Mouse (Mus musculus) lung, postnatal 25 days (tissue): ENCODE measurements around the gene Cant1.
"Not testable (repeated sequence)": the region's sequence is repeated elsewhere in the genome, so short reads cannot be mapped to it uniquely, and the experiment has no call there.

Experiments
- DNase-seq: peaks from one replicate; pipeline ENCODE4 v3.0.0; 2022; ENCODE audit warnings: low spot score

The Cant1 gene

GRCm38 (mm10) chr11:118407318-118407910 is 11.5 kb downstream of the Cant1 start:
- no peak for DNase-seq

- DNase-seq: no peak
Observed at GRCm38 (mm10) chr11:118406521-118406920, 12.4 kb downstream of the Cant1 start.

DNA sequence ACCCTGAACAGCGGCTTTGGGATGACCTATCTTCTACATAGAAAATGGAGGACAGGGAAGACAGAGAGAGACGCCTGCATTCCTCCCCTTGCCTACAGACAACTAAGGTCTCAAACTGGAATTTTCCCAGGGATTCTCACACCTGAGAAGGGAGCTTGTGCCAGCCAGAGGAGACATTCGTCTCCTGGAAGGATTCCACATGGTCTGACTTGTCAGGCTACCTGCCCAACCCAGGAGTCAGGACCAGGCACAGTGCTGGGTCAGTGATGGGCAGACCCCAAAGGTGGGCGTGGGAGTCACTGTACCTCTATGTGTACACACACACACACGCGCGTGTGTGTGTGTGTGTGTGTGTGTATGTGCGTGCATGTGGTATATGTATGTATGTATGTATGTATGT is 13.6 kb downstream of the Cant1 start:
- no peak for DNase-seq

DNA sequence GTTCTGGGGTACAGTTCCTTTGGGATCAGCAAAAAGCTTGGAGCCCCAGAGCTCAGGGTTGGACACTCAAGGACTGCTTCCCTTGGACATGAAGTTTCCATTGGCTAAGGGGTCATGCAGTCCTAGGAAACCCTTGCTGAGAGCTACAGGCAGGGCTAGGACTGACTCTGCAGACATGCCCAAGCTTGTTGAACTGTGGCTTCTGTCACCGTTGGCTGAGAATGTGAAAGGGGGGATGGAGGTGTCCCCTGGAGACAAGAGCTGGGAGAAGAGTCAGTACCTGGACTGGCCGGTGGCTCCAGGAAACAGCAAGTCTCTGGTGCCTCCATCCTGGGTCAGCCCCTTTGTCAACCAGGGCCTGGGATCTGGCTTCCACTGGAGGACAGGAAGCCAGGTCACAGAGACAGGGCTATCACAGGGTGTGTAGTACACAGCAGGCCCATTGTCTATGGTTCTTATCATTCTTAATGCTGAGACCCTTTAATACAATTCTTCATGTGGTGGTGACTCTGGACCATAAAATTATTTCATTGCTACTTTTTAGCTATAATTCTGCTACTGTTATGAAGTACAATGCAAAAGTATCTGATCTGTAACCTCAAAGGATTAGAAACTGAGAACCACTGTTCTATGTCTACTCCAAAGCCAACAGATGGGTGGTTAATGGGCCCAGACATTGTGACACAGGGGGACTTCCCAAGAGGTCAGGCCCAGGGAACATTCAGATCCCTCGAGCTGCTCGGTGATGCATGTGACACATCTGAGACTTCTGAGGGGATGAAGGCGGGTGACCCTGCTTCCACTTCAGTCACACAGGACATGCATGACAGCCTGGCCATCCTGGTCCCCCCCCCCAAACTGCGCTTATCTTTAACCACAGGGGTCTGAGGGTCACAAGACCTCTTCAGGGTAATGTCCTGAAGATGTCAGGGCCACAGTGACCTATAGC is 14.7 kb downstream of the Cant1 start:
- no peak for DNase-seq

DNA sequence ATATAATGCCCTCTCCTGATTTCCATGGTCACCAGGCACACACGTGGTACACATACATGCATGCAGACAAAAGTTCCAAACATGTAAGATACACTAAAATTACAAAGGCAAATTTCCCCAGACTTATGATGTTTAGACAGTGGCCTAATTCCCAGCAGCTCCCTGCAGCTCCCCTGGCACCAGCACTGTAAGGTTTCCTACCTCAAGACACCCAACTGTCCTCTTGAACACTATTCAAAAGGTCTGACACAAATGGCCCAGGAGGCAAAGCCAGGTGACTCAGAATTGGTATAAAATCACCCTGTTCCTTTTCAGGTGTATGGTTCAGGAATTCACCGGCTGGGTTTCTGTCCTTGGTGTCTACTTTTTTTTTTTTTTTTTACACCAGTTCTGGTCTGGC is 15.7 kb downstream of the Cant1 start:
- no peak for DNase-seq

GRCm38 (mm10) chr11:118401760-118402280 is 17.1 kb downstream of the Cant1 start, which contains the start of gene Lgals3bp:
Lgals3bp (minus strand) TSS chr11:118402092.
- peak; percentile 86 for DNase-seq

- no peak for DNase-seq
Observed at GRCm38 (mm10) chr11:118401195-118401594, 17.7 kb downstream of the Cant1 start.

GRCm38 (mm10) chr11:118400566-118400936 is 18.3 kb downstream of the Cant1 start:
- peak; percentile 51 for DNase-seq

GRCm38 (mm10) chr11:118399891-118400565 is 18.9 kb downstream of the Cant1 start:
- no peak for DNase-seq

DNA sequence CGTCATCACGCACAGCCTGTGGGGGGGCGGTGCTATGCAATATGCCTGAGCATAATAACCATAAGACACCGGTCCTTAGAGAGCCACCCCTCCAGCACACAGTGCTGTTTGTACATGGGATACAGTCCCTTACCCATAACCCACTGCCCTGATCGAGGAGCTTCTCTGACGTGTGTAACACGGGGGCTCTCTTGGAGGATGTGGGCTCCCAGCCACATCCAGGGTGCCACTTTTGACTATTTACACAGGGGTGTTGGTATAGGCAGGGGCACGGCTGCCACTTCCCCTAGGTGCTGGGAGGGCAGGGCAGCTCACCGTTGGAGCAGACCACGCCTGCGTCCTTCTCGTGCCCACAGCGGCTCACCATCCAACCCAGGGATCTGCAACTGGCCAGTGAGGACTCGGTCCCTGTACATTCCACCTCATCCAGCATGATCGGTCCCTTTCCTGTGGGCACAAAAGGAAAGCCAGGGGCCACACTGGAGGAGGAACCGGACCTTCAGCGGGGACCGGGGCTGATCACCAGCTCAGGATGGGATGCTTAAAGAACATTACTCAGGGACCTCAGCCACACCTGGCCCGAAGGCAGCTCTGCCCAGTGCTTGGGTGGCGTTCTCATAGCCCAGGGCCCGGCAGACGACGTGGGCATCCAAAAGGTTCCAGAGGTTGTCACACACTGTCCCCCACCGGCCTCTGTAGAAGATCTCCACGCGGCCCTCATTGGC is 20.9 kb downstream of the Cant1 start:
- DNase-seq: no peak

DNA sequence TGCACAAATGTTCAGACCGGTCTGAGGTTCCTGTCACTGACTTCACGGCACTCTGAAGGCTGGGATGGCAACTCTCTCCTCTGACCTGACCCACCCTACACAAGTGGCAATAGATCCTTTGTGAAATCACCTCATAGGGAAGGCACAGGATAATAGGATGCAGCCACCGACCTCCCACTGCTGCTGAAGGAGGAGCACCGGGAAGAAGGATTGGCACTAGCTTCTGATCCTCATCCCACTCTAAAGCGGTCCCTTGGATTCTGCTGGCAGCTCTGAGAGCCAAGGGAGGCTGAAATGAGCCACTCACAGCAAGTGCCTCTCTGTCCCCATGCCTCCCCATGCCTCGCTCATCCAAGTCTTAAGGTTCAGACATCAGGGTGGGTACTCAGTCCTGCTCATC is 24.3 kb downstream of the Cant1 start:
- DNase-seq: no peak

GRCm38 (mm10) chr11:118393991-118394390 is 24.9 kb downstream of the Cant1 start:
- DNase-seq: no peak

DNA sequence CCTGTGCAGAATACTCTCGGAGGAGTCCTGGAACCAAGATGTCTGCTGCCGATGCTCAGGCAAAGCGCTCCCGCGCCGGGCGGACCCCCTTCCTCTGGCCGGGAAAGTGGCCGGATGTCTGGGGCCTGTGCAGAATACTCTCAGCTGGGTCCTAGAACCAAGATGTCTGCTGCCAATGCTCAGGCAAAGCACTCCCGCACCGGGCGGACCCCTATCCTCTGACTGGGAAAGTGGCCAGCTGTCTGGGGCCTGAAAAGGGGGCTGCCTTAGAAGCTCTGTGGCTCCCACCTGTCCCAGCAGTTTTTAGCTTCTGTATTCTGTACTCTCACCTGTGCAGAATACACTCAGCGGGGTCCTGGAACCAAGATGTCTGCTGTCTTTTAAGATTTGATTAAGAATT is 31.1 kb downstream of the Cant1 start:
- not testable (repeated sequence) for DNase-seq

GRCm38 (mm10) chr11:118379251-118380009 is 39.5 kb downstream of the Cant1 start:
- peak; percentile 89 for DNase-seq

DNA sequence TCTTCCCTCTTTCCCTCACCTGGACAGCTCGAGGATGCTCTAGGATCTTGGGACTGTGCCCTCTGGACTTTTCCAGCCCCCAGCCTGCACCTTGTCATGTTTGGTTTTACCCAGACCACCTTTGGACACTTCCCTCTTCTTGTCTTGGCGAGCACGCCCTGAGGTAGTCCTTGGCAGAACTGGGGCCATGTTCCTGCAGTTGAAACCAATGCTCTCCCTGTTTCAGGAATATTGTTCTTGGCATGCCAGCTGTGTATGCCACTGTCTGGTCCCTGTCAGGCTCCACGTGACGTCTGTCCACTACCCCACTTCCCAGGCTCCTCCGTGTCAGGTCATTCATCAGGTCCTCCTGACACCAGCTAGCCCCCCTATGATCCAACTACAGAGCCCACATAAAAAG is 40.2 kb downstream of the Cant1 start:
- no peak for DNase-seq

DNA sequence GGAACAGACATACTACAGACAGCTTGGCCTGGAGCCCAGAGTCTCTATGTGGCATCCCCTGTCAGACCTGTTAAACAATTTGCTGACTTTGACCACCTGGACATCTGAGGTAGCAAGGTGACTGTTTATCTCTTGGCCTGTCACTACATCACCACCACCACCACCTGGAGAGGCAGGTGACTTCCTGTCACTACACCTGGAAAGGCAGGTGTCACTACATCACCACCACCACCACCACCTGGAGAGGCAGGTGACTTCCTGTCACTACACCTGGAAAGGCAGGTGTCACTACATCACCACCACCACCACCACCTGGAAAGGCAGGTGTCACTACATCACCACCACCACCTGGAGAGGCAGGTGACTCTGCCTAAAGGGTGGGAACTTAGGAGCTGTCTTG is 42.6 kb downstream of the Cant1 start:
- not testable (repeated sequence) for DNase-seq

GRCm38 (mm10) chr11:118375881-118376280 is 43.0 kb downstream of the Cant1 start:
- no peak for DNase-seq

DNA sequence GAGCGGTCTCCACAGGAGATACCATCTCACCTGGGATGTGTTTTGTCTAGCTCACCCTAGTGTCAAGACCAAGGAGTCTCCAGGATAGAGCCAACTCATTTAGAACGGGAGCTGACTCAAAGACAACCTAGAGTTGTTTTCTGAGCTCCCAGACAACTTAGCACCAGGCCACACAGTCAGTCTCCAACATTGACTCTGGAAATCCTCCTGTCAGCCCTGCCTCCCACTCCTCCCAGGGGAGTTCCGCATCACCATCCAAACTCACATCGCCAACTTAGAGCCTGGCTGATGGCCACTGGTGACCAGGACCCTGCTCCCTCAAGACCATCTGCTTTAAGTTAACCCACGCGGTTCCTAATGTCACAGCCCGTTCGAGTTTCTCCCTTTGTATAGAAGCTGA is 43.4 kb downstream of the Cant1 start:
- no peak for DNase-seq

DNA sequence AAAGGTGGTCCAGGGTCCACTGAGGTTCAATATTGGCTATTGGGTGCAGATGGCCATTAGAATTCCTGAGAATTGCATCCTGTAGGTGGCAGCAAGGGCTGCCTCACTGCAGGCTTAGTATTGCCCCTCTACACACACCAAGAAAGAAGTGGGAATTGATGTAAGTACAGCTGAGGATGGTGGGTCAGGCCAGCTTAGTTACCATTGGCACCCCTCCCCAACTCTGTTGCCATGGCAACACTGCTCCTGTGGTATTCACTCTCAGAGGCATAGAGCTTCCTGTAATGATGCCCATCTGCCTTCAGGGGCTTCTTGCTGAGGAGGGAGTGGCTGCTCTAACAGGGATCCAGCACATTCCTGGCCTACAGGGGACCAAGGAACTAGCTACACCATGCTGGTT is 43.9 kb downstream of the Cant1 start:
- DNase-seq: no peak

DNA sequence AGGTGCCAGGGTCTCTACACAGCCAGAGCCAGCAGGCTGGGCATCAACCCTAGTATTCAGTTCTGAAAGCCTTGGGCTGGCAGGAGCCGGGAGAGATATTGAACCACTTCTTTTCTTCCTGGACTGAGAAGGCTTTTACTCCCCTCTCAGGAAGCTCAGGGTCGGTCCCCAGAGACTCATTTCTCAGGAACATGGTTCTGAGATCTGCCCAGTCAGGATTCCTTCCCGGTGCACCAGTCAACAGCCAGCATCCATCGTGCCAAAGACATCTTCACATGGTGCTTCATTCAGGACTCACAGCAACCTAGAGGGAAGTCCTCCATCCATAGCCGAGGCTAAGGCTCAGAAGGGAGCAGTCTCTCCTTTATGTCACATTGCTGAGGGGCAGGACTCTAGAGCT is 44.4 kb downstream of the Cant1 start:
- DNase-seq: no peak

DNA sequence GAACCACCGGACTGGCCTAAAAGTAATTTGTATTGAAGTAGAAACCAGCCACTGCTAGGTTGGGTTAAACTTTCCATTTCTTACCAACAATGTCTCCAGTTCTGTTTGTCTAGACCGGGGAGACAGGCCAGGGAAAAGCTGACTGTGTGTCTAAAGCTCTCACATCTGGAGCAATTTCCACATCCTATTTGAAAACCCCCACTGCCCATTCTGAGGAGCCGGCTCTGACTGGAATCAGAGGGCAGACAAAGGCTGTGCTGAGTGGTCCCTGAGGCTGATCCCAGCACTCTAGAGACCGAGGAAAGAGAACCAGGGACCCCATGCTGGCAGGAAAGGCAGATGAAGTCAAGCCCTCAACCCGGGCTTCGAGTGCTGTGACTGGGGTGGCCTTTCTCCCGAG is 46.2 kb downstream of the Cant1 start:
- no peak for DNase-seq
